Mouse (Mus musculus) brain, embryonic 14.5 days (tissue): ENCODE results near the gene Cdkl4. TPM values are rescaled to one million over a fixed set of nuclear protein-coding genes. Genes with fewer than 3 reads are reported as not detected.
A peak's percentile ranks its signal among the peaks of the same experiment; 100 is the strongest.
"Not testable (repeated sequence)": the region's sequence is repeated elsewhere in the genome, so short reads cannot be mapped to it uniquely, and the experiment has no call there.

ENCODE experiments used
- DNase-seq: peaks from one replicate; pipeline ENCODE4 v3.0.0-alpha.2; 2011; ENCODE audit warnings: low read depth
- CTCF ChIP-seq: fragments of 200-500 bp; IDR thresholded peaks from 2 replicates; pipeline ENCODE4 v1.5.1; 2012; ENCODE audit warnings: inconsistent platforms, mild to moderate bottlenecking, moderate library complexity, borderline replicate concordance; ENCODE audit not compliant: insufficient read depth, insufficient read length; ENCODE audit errors: extremely low read depth
- POLR2A ChIP-seq: fragments of 200-500 bp; IDR thresholded peaks from 2 replicates; pipeline ENCODE4 v1.6.1; 2012; ENCODE audit warnings: mild to moderate bottlenecking, inconsistent platforms, borderline replicate concordance; ENCODE audit not compliant: poor library complexity, insufficient read depth, insufficient read length, severe bottlenecking; ENCODE audit errors: extremely low read depth
- polyA plus RNA-seq: library from polyadenylated mRNA; depleted of rRNA; stranded (reverse); fragments of >200 nt; gene quantifications from 2 replicates; pipeline ENCODE4 v1.2.3, GENCODE M21; 2012

The Cdkl4 gene
- polyA plus RNA-seq, 1 experiment: 3.3 TPM

DNA sequence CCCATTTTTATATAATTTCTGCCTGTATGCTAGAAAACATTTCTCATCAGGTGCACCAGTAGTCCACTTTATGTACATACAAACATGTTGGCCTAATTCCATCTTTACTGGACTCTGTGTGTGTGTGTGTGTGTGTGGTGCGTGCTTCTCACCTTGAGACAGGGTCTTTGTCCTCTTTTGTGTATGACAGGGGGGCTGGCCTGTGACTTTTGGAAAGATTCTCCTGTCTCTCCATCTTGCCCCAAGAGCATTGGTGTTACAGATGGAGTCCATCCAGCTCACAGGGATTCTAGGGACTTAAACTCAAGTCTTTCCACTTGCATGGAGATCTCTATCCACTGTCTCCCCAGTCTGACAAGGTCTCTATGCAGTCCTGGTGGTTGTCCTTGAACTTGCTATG lies 428 bp upstream of the Cdkl4 start:
- TF ChIP-seq POLR2A (no peak), CTCF (no peak)

DNA sequence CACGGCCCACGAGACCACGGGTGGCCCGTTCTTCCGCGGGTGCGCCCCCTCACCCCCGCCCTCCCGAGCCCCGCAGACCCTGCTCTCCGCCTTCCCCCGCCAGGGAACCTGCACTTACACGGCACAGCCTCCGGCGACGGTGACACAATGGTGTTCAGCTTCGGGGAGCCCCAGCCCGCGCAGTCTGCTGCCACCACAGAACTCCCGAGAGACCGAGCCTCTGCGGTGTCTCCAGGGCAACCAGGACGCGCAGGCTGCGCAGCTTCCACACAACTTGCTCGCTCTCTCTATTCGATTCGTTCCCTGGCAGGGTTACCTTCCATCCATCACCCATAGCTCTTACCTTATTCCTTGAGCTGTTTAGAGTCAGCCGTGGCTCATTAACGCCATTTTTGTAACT lies 399 bp downstream of the Cdkl4 start:
- TF ChIP-seq CTCF: no peak
- no peak for TF ChIP-seq POLR2A
- DNase-seq: peak; percentile 93

More for the DNA sequence above, 428 bp upstream of the Cdkl4 start:
- no peak for DNase-seq

DNA sequence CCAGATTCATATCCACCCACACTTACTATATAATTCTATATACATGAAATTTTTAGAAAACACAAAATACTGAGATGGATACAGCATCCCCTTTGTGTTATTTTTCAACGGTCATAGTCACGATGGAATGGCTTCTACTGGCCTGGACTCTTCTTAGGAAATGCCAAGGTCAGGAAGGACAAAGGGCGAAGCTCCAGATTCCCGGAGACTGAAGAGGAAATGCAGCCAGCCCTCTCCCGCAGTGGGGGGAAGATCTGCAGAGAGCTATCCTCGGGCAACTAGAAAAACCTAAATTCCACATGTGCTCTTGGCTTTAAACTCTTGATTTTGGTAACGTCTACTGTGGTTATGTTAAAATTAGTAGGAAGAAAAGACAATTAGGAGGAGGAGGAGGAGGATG lies 2.6 kb downstream of the Cdkl4 start:
- DNase-seq: no peak
- no peak for TF ChIP-seq POLR2A
- no peak for TF ChIP-seq CTCF

DNA sequence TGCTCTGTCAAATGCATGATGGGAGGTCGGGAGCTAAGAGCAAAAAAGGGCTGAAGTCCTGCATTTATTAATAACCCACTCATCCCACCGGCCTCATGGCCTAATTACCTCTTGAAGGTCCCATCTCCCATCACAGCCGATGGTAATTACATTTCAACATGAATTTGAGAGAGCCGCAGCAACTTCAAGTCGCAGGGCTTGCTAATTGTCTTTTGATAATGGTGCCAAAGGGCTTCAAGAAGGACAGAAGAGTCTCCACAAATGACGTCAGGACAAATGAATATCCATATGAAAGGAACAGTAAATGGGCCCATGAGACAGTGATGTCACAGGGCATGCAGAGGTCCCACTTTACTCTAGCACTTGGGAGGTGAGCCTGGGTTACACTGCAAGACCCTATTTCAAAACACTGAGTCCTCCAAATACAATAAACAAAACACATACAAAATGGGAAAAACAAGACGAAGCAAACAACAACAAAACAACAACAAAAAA lies 3.1 kb downstream of the Cdkl4 start:
- peak; percentile 52 for DNase-seq
- TF ChIP-seq POLR2A: no peak
- TF ChIP-seq CTCF: no peak

DNA sequence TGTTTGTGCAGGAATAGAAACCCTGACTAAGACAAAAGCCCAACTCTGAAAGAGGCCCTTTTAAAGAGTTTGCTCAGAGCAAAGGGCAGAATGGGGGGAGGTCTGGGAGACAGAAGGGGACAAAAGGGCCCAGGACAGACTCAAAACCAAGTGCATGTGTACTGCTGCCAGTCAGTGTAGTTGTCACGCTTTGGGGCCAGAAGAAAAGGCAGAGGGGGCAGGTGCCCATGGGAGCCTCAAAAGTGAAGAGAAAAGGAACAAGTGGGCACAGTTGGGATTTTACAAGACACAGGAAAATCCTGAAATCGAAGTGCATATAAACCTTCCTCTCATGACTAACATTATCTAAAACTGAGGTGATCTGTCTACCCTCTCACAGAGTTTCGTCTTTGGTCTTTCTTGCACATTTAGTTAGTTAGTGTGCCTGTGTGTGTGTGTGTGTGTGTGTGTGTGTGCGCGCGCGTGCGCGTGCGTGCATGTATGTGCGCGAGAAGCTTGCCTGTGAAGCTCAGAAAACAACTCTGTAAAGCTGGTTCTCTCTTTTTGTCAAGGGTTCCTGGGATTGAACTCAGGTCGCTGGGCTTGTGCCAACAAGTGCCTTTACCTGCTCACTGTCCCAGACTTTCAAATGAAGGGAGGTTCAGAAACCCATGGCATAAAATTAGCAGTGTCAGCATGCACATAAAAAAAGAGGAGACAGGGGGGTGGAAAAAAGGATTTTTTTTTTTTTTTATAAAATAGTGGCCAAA lies 5.3 kb downstream of the Cdkl4 start:
- TF ChIP-seq POLR2A: no peak
- TF ChIP-seq CTCF: no peak
- DNase-seq: no peak

DNA sequence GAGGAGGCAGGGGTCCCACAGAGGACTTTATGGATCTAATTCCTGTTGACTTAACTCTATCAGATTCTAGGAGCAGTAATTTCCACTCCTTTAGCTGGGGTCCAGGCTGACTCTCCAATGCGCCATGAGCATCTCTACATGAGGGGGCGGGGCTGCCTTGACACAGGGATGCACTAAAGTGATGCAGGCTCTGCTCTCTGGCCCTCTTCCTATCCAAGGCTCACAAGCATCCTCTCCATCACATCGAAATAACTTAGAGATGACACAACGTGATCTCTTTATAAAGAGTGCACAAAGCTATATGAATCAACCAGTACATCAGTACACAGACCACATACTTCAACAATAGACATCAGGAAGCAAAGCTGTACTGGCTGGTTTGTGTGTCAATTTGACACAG lies 6.2 kb downstream of the Cdkl4 start:
- DNase-seq: no peak
- TF ChIP-seq CTCF: no peak

DNA sequence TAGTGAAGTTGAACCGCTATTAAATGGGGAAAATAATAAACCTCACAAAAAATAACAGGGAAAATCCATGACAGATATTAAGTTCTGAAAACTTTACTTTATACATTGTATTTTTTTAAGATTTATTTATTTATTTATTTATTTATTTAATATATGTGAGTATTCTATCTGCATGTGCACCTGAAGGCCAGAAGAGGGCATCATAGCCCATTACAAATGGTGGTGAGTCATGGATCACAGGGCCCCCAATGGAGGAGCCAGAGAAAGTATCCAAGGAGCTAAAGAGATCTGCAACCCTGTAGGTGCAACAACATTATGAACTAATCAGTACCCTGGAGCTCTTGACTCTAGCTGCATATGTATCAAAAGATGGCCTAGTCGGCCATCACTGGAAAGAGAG lies 7.9 kb downstream of the Cdkl4 start:
- not testable (repeated sequence) for DNase-seq

DNA sequence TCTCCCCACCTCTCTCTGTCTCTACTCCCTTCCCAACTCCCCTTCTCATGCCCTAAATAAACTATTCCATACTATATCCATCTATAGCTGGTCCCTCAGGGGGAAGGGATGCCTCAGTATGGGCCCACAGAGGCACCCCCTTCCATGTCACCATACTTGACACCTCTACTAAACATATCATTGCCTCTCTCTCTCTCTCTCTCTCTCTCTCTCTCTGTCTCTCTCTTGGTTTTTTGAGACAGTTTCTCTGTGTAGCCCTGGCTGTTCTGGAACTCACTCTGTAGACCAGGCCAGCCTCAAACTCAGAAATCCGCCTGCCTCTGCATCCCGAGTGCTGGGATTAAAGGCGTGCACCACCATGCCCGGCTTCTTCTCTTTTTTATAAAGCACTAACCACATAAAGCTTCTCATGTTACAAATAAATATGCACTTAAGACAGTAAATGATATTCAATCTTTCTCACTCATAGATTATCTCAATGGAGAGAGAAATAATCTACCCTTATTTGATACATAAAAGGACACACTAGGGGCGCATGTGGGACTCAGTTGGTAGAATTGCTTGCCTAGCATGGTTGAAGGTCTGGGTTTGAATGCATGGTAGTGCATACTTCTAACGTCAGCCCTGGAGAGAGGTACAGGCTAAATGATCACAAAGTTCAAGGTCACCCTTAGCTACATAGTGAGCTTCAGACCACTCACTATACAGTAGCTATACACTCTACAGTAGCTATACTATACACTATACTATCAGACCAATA lies 8.6 kb downstream of the Cdkl4 start:
- DNase-seq: no peak
- TF ChIP-seq CTCF: no peak

DNA sequence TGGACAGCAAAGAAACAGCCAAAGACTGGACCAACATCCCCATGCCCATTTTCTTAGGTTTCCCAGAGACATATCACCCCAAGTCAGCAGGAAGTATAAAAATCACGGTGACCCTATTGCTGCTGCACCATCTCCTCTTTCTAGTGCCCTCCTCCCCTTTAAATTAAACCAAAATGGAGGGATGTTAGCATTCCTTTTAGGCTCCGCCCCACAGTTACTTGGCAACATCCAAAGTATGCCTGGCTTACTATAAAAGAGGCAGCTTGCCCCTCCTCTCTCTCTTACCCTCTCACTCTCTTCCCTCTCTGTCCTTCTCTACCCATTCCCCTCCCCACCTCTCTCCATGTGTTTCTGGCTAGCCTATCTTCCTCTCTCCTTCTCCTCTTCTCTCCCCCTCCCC lies 9.2 kb downstream of the Cdkl4 start:
- no peak for TF ChIP-seq CTCF
- TF ChIP-seq POLR2A: no peak
- no peak for DNase-seq

DNA sequence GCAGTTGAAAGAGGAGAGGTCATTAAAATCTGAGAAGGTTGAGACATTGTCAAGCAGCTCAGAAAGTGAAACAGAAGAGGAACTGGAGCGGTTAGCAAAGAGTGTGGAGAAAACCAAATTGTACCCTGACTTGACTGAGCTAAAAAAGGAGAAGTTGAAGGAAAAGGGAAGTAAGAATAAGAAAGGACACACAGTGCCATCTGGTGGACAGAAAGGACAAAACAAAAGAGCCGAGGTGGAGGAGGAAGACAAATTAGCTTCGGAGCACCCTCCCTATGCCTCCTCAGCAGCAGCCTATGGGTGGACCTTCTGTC lies 13.0 kb downstream of the Cdkl4 start:
- no peak for DNase-seq
- peak; percentile 43; the same call in 1 of the 2 replicates for TF ChIP-seq CTCF
- no peak for TF ChIP-seq POLR2A

DNA sequence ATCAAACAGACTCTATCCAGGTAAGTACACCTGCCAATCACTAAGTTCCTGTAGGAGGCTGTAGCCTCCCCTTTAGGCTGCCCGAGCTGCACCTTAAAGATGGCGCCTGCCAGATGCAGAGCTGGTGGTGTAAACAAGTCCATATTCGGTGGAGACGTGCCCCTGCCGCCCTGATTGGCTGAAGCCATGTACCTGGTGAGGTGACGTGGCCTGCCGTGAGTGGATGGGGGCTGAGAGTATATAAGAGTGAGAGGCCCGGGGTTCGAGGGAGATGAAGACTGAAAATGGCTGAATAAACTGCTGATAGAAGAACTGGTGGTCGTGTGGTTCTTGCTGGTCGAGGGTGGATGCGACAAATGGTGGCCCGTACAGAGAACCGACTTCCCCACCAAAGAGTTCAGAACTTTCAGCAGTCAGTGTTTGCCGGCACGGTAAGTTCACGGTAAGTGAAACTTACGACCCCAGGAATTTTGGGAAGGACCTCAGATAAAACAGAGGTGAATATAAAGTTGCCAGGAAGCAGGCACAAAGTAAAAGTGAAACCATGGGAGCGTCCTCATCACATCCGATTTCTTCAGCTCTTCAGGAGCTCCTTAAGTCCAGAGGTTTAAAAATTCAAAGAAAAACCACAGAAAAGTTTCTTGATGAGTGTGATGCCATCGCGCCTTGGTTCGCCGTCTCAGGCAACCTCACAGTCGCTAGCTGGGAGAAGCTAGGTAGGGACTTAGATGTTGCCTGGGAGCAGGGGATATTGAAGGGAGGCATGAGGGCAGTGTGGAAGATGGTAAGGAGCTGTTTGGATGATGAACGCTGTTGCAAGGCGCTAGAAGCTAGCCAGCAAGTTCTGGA lies 13.6 kb downstream of the Cdkl4 start:
- DNase-seq: not testable (repeated sequence)

DNA sequence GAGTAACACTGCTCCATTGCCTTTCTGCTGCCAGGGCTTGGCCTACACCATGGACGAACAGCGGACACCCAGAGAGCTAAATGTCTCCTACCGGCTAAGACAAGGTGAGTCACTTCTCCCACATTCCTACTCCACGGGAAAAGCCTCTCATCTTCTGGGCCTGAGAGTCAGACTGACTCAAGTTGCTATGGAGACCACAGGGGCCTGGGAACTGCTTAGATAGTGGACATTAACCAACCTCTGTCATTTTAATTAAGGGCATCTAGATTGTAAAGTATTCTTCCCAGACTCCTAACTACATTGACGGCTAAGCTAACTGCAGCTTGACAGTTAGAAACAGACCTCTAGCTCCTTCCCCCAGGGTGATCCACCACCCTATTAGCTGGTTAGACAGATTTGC lies 14.8 kb downstream of the Cdkl4 start:
- DNase-seq: no peak
- no peak for TF ChIP-seq POLR2A
- no peak for TF ChIP-seq CTCF

DNA sequence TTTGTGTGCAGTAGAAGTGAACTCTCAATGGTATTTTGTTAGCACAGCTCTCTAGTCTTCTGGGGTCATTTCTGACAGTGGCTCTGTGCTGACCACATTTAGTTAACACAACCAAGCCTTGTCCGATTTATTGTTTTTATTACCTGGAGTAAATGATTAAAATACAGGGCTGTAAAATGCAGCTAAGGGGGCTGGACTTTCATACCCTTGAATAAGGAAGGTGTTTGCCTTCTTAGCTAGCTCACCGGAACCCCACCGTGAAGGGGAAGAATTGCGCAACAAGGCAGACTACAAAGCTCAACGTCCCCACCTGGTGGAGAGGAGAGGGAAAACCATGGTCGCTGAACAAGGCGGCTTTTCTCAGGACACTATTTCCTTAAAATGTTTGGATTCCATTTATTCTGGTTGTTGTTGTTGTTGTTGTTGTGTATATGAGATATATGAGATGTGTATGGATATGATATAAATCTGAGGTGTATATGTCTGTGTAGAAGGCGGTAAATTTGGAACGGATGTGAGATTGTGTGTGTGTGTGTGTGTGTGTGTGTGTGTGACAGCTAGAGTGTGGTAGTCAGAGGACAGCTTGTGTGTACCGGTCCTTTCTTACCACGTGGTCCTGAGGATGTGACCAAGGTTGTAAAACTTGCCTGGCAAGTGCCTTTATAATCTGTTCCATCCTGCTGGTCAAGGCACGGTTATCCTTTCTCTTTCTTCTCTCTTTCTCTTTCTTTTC lies 16.8 kb downstream of the Cdkl4 start:
- peak; percentile 83 for DNase-seq
- TF ChIP-seq POLR2A (no peak), CTCF (peak; percentile 96)
